Mouse (Mus musculus) layer of hippocampus, adult 8-10 months (tissue): ENCODE measurements around the gene Snrnp40. TPM values are rescaled to one million over a fixed set of nuclear protein-coding genes. Genes with fewer than 3 reads are reported as not detected.

Experiments
- DNase-seq, 2 experiments: peaks; one replicate each; pipeline ENCODE4 v3.0.0; 2022; ENCODE audit warnings: low spot score in 2 of 2
- total RNA-seq, 4 experiments: library from RNA; stranded (reverse); gene quantifications; 2 replicates each; pipeline ENCODE4 v1.2.4; 2022

Snrnp40 gene
- 10 to 100 TPM; 29.4 to 32.3 (median 30.6) TPM for total RNA-seq

GRCm38 (mm10) chr4:130359486-130360237 is at the start of gene Snrnp40, which contains the start of gene Zcchc17:
Gene Snrnp40 (plus strand): TSS chr4:130360132.
Gene Zcchc17 (minus strand): TSS chr4:130359943.
- peak; percentile 99 for DNase-seq

- no peak for DNase-seq
Observed at GRCm38 (mm10) chr4:130312526-130312925, 47.4 kb upstream of the Snrnp40 start.

GRCm38 (mm10) chr4:130313552-130313951 is 46.4 kb upstream of the Snrnp40 start:
- DNase-seq: no peak

GRCm38 (mm10) chr4:130315771-130316527 is 44.0 kb upstream of the Snrnp40 start:
- DNase-seq: no peak

GRCm38 (mm10) chr4:130316691-130317090 is 43.2 kb upstream of the Snrnp40 start:
- no peak for DNase-seq

- no peak for DNase-seq
Observed at GRCm38 (mm10) chr4:130318122-130318521, 41.8 kb upstream of the Snrnp40 start.

GRCm38 (mm10) chr4:130319564-130319963 is 40.4 kb upstream of the Snrnp40 start:
- DNase-seq: no peak

- no peak for DNase-seq
Observed at GRCm38 (mm10) chr4:130321640-130322039, 38.3 kb upstream of the Snrnp40 start.

- no peak for DNase-seq
Observed at GRCm38 (mm10) chr4:130322567-130322966, 37.4 kb upstream of the Snrnp40 start.

GRCm38 (mm10) chr4:130323165-130323564 is 36.8 kb upstream of the Snrnp40 start:
- no peak for DNase-seq

- DNase-seq: no peak
Observed at GRCm38 (mm10) chr4:130323607-130324006, 36.3 kb upstream of the Snrnp40 start.

GRCm38 (mm10) chr4:130325446-130325845 is 34.5 kb upstream of the Snrnp40 start:
- no peak for DNase-seq

- no peak for DNase-seq
Observed at GRCm38 (mm10) chr4:130327366-130327765, 32.6 kb upstream of the Snrnp40 start.

- DNase-seq: no peak
Observed at GRCm38 (mm10) chr4:130335867-130336266, 24.1 kb upstream of the Snrnp40 start.

GRCm38 (mm10) chr4:130341691-130342090 is 18.2 kb upstream of the Snrnp40 start:
- DNase-seq: peak in 1 of 2 experiments; percentile 20

GRCm38 (mm10) chr4:130349666-130350065 is 10.3 kb upstream of the Snrnp40 start:
- no peak for DNase-seq

- no peak for DNase-seq
Observed at GRCm38 (mm10) chr4:130350690-130351422, 9.1 kb upstream of the Snrnp40 start.

GRCm38 (mm10) chr4:130352588-130352987 is 7.3 kb upstream of the Snrnp40 start:
- DNase-seq: no peak

GRCm38 (mm10) chr4:130357946-130358345 is 2.0 kb upstream of the Snrnp40 start:
- DNase-seq: no peak

GRCm38 (mm10) chr4:130360238-130360590 is 282 bp downstream of the Snrnp40 start:
- no peak for DNase-seq

- no peak for DNase-seq
Observed at GRCm38 (mm10) chr4:130376675-130377074, 16.7 kb downstream of the Snrnp40 start.

- no peak for DNase-seq
Observed at GRCm38 (mm10) chr4:130377500-130377899, 17.6 kb downstream of the Snrnp40 start.
